8 mouse cellular contexts compared by ENCODE assay signal in the genomic region with DNA sequence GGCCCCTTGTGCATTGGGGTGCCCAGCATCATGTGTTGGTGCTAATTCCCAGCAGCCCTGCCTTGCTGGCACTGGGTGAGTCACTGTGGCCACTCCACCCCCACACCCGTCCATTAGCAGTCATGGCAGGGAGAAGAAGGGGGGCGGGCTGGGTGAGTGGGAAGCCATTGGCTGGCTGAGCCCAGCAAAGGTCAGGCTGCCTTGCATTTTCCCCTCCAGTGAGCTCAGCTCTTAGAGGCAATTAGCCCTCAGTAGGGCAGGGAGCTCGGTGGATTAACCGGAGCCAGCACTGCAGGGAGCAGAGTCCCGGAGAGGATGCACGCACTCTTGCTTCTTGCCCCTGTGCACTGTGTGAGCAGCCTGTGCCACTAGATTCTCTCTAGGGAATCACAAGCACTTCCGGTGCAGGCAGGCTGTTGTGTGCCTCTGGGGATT. TPM values are rescaled to one million over a fixed set of nuclear protein-coding genes. Genes with fewer than 3 reads are reported as not detected.
DNase-seq lines count a peak whose midpoint lies in the region; ATAC-seq and TF ChIP-seq lines count a peak whose summit lies in the region.

No protein-coding gene starts in this region.

- H3K4me1 ChIP-seq in embryonic facial prominence, embryonic 10.5 days = peaks cover 47% of the 10 kb centered on the region
- peaks cover 8% of the 10 kb centered on the region; the same call in 1 of the 2 replicates for H3K4me1 ChIP-seq in hindbrain, postnatal 0 days (ENCODE audit: insufficient read depth, low read length)
- no peaks in the 10 kb centered on the region for H3K4me1 ChIP-seq in lung, adult 2 months (ENCODE audit: control insufficient read depth, insufficient read depth, low read length)

- H3K27me3 ChIP-seq in Patski = peaks cover 18% of the 10 kb centered on the region
- peaks cover 12% of the 10 kb centered on the region; the same call in 1 of the 2 replicates for H3K27me3 ChIP-seq in embryonic facial prominence, embryonic 10.5 days (replicated peaks; ENCODE audit: low read depth, poor library complexity, severe bottlenecking)
- no peaks in the 10 kb centered on the region for H3K27me3 ChIP-seq in hindbrain, postnatal 0 days (ENCODE audit: insufficient read depth, low read length)

- POLR2A ChIA-PET in Patski (lab: Charles Lee) = no interaction called here

- H3K27ac ChIP-seq in embryonic facial prominence, embryonic 10.5 days (replicated peaks) = peak overlapping the region; percentile 72
- 0 out of 2 replicates have a peak overlapping the region, but pooled peaks have one; percentile 48 for H3K27ac ChIP-seq in hindbrain, postnatal 0 days

- no peaks in the 10 kb centered on the region for H3K9me3 ChIP-seq in embryonic facial prominence, embryonic 10.5 days
- H3K9me3 ChIP-seq in hindbrain, postnatal 0 days (ENCODE audit: low read length) = no peaks in the 10 kb centered on the region

- H3K36me3 ChIP-seq in embryonic facial prominence, embryonic 10.5 days (replicated peaks) = no peaks in the 10 kb centered on the region
- H3K36me3 ChIP-seq in hindbrain, postnatal 0 days (ENCODE audit: insufficient read depth, low read length) = no peaks in the 10 kb centered on the region

- DNase-seq in Patski (ENCODE audit: low read depth, low spot score) (peak; percentile 2), liver (no peak)
- DNase-seq in embryonic facial prominence, embryonic 10.5 days (ENCODE audit: low spot score) = peak; percentile 65
- DNase-seq in hindbrain, postnatal 0 days (ENCODE audit: low spot score) = peak; percentile 68
- DNase-seq in left cerebral cortex, postnatal 25 days (ENCODE audit: low spot score in 2 of 2) = peak; percentile 25 to 49
- DNase-seq in right cerebral cortex, postnatal 36 days (ENCODE audit: low spot score in 2 of 2) = peak; percentile 25 to 31
- DNase-seq in cerebellum, adult 11 months = no peak
- DNase-seq in lung, adult 2 months = no peak

- H3K4me2 ChIP-seq in hindbrain, postnatal 0 days (ENCODE audit: low read depth, low read length) = no peak overlapping the region

- no peak for TF ChIP-seq POLR2A in lung, adult 2 months (IDR thresholded peaks at IDR 0.05; ENCODE audit: borderline replicate concordance, extremely low read depth, low read depth, low read length)

- intact Hi-C loops in left cerebral cortex, postnatal 25 days (cut with DNase I) = no loop called here

- no peak for TF ChIP-seq CTCF in Patski (IDR thresholded peaks at IDR 0.05)
- TF ChIP-seq CTCF in hindbrain, postnatal 0 days (IDR thresholded peaks at IDR 0.05; ENCODE audit: low read depth) = no peak
- no peak for TF ChIP-seq CTCF in lung, adult 2 months (IDR thresholded peaks at IDR 0.05; ENCODE audit: insufficient read depth, low read length)

- in situ Hi-C loops in Patski (cut with MboI; ENCODE audit: low pct_unique_long_range_greater_than_20kb) = no loop called here

- CTCF ChIA-PET in Patski (lab: Charles Lee) = no interaction called here

- WGBS in embryonic facial prominence, embryonic 10.5 days = 11% methylated on average over 7 of the region's 7 CpGs
- WGBS in hindbrain, postnatal 0 days = 13% methylated on average over 7 of the region's 7 CpGs
- 43% methylated on average over 7 of the region's 7 CpGs for WGBS in lung, adult 2 months

- peak overlapping the region; percentile 13; the same call in 1 of the 2 replicates for H3K4me3 ChIP-seq in embryonic facial prominence, embryonic 10.5 days
- H3K4me3 ChIP-seq in hindbrain, postnatal 0 days (ENCODE audit: low read length) = no peak overlapping the region
- no peak overlapping the region for H3K4me3 ChIP-seq in lung, adult 2 months (replicated peaks; ENCODE audit: extremely low read depth, low read depth, low read length)

- no peak overlapping the region for H3K9ac ChIP-seq in hindbrain, postnatal 0 days (replicated peaks; ENCODE audit: low read length)

- no peak for ATAC-seq in Patski
- peak; percentile 88 for ATAC-seq in hindbrain, postnatal 0 days

RNA-seq across cellular contexts. Expression of gene Ctnnbl1, which starts 40.9 kb away (rescaled TPM):
- polyA plus RNA-seq in Patski (2021) = 44.5 TPM
- 93.8 and 98.1 TPM in 2 replicates for polyA plus RNA-seq in embryonic facial prominence, embryonic 10.5 days (2016; fragmentation: Nextera tagmentation; extraction: Ambion mirVana)
- total RNA-seq in hindbrain, postnatal 0 days (2014; rRNA removed) = 28.7 and 30.3 TPM in 2 replicates
- polyA plus RNA-seq in hindbrain, postnatal 0 days (2015; fragmentation: Nextera tagmentation; extraction: Ambion mirVana) = 42.7 and 45.4 TPM in 2 replicates
- 10 to 100 TPM; 29.1 to 29.4 TPM for total RNA-seq in left cerebral cortex, postnatal 25 days (2021)
- 13.6 and 27.0 TPM in 2 replicates for polyA plus RNA-seq in lung, adult 2 months (2012; rRNA removed)

Comparison
In these comparisons a context has a peak if more than half of its experiments do, and no peak if none do; other contexts are left out.
1. DNase-seq: peak in Patski (single experiment), embryonic facial prominence, embryonic 10.5 days (single experiment), hindbrain, postnatal 0 days (single experiment), left cerebral cortex, postnatal 25 days (2 of 2) and right cerebral cortex, postnatal 36 days (2 of 2); none in cerebellum, adult 11 months (single experiment), lung, adult 2 months (single experiment) and liver (single experiment).